Mouse (Mus musculus): ENCODE results near the gene Snx27. TPM values are rescaled to one million over a fixed set of nuclear protein-coding genes. Genes with fewer than 3 reads are reported as not detected.
A peak's percentile ranks its signal among the peaks of the same experiment; 100 is the strongest.

The Snx27 gene
- polyA plus RNA-seq, 1 experiment = 13.9 TPM

GRCm38 (mm10) chr3:94468931-94469330 lies 113.6 kb downstream of the Snx27 start:
- TF ChIP-seq CTCF (IDR thresholded peaks at IDR 0.05; ENCODE audit: borderline replicate concordance, control insufficient read depth, extremely low read depth, insufficient read depth, low read length, poor library complexity) (no peak), POLR2A (IDR thresholded peaks at IDR 0.05; ENCODE audit: control insufficient read depth, extremely low read depth, insufficient read depth, low read length, poor library complexity) (no peak)
- DNase-seq = no peak
- H3K4me1 ChIP-seq (replicated peaks; ENCODE audit: control insufficient read depth, insufficient read depth, low read length) = no peaks in the 10 kb centered on the region
- H3K36me3 ChIP-seq (ENCODE audit: control insufficient read depth, insufficient read depth, low read length) = no peaks in the 10 kb centered on the region
- H3K4me3 ChIP-seq (ENCODE audit: control insufficient read depth, insufficient read depth, low read length) = no peak overlapping the region
- no peak overlapping the region for H3K27ac ChIP-seq (ENCODE audit: control insufficient read depth, insufficient read depth, low read length)
- H3K27me3 ChIP-seq (ENCODE audit: control insufficient read depth, insufficient read depth, low read length) = no peaks in the 10 kb centered on the region; the same call in 1 of the 2 replicates
- 52% methylated on average over 3 of the region's 3 CpGs for WGBS

DNA sequence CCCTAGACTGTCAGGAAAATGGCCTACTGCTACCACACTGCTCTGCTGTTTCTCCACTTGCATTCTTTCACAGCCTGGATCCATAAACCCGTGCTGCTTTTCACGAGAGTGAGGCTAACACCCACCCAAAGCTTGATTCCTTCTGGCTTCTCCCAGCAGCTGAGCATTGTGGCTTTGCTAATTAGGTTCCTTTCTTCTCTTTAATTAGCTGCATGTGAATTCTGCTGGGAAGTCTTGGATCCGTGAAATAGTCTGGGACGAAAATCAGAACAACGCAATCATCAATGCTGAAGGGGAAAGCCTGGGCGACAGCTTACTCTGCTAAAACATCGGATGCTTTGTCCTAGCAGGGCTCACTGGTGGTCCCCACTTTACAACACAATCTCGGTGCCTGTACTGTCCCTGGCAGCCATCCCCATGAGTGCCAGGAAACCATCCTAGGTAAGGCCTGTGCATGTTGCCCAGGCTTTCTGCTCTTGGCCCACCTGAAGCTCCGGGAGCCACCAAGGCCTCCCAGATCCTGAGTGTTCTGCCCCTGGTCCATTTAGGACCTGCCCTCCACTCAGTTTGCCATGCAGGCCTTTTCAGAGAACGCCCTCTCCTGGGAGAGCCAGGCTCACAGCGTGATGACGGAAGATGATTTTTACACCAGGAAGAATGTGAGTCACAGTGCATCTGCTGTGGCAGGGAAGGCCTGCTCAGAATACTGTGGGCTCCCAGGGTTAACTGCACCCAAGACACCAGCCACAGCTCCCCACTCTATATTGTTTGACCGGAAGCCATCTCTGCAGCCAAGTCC lies 116.7 kb downstream of the Snx27 start:
- Histone ChIP-seq H3K27me3 (ENCODE audit: control insufficient read depth, insufficient read depth, low read length) (no peaks in the 10 kb centered on the region), H3K4me3 (ENCODE audit: control insufficient read depth, insufficient read depth, low read length) (no peak overlapping the region), H3K27ac (ENCODE audit: control insufficient read depth, insufficient read depth, low read length) (no peak overlapping the region), H3K4me1 (replicated peaks; ENCODE audit: control insufficient read depth, insufficient read depth, low read length) (no peaks in the 10 kb centered on the region), H3K36me3 (ENCODE audit: control insufficient read depth, insufficient read depth, low read length) (no peaks in the 10 kb centered on the region)
- 94% methylated on average over 13 of the region's 13 CpGs for WGBS
- TF ChIP-seq POLR2A (IDR thresholded peaks at IDR 0.05; ENCODE audit: control insufficient read depth, extremely low read depth, insufficient read depth, low read length, poor library complexity) (no peak), CTCF (IDR thresholded peaks at IDR 0.05; ENCODE audit: borderline replicate concordance, control insufficient read depth, extremely low read depth, insufficient read depth, low read length, poor library complexity) (no peak)
- no peak for DNase-seq

DNA sequence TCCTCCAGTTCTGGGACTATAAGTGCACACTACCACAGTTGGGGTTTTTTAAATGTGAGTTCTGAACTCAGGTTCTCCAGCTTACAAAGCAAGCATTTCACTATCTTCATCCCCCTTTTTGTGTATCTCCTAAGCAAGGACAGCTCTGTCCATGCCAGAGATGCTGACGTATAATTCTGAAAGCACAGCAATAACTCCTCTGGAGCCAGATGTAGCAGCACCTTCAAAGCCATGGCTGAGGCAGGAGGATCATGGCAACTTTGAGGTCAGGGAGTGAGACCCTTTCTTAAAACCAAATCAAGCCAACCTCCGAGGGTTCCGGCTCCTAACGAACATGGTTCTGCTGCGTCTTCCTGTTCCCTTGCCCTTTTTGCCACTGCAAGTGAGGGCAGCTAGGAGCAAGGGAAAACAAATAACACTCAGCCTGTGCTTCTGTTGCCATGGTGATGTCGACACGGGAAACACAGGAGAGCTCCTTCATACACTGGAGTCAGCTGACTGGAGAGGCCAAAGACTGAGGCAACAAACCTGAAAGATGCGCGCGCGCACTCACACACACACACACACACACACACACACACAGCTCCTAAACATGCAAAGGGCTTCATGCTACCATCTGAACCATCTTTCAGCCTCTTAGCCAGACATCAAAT lies 118.5 kb downstream of the Snx27 start:
- TF ChIP-seq POLR2A (IDR thresholded peaks at IDR 0.05; ENCODE audit: control insufficient read depth, extremely low read depth, insufficient read depth, low read length, poor library complexity) (no peak), CTCF (IDR thresholded peaks at IDR 0.05; ENCODE audit: borderline replicate concordance, control insufficient read depth, extremely low read depth, insufficient read depth, low read length, poor library complexity) (no peak)
- Histone ChIP-seq H3K36me3 (ENCODE audit: control insufficient read depth, insufficient read depth, low read length) (no peaks in the 10 kb centered on the region), H3K27ac (ENCODE audit: control insufficient read depth, insufficient read depth, low read length) (no peak overlapping the region), H3K4me3 (ENCODE audit: control insufficient read depth, insufficient read depth, low read length) (no peak overlapping the region), H3K27me3 (ENCODE audit: control insufficient read depth, insufficient read depth, low read length) (no peaks in the 10 kb centered on the region), H3K4me1 (replicated peaks; ENCODE audit: control insufficient read depth, insufficient read depth, low read length) (no peaks in the 10 kb centered on the region)
- WGBS = 81% methylated on average over 11 of the region's 11 CpGs
- no peak for DNase-seq

GRCm38 (mm10) chr3:94459834-94460233 lies 122.7 kb downstream of the Snx27 start:
- H3K4me1 ChIP-seq (replicated peaks; ENCODE audit: control insufficient read depth, insufficient read depth, low read length) = no peaks in the 10 kb centered on the region; the same call in 1 of the 2 replicates
- no peak for TF ChIP-seq POLR2A (IDR thresholded peaks at IDR 0.05; ENCODE audit: control insufficient read depth, extremely low read depth, insufficient read depth, low read length, poor library complexity)
- TF ChIP-seq CTCF (IDR thresholded peaks at IDR 0.05; ENCODE audit: borderline replicate concordance, control insufficient read depth, extremely low read depth, insufficient read depth, low read length, poor library complexity) = no peak
- no peak overlapping the region for H3K27ac ChIP-seq (ENCODE audit: control insufficient read depth, insufficient read depth, low read length)
- DNase-seq = no peak
- H3K4me3 ChIP-seq (ENCODE audit: control insufficient read depth, insufficient read depth, low read length) = no peak overlapping the region
- WGBS = 96% methylated on average over 2 of the region's 2 CpGs
- no peaks in the 10 kb centered on the region for H3K27me3 ChIP-seq (ENCODE audit: control insufficient read depth, insufficient read depth, low read length)
- H3K36me3 ChIP-seq (ENCODE audit: control insufficient read depth, insufficient read depth, low read length) = no peaks in the 10 kb centered on the region

GRCm38 (mm10) chr3:94457055-94457454 lies 125.5 kb downstream of the Snx27 start:
- no peaks in the 10 kb centered on the region for H3K27me3 ChIP-seq (ENCODE audit: control insufficient read depth, insufficient read depth, low read length)
- no peak overlapping the region for H3K27ac ChIP-seq (ENCODE audit: control insufficient read depth, insufficient read depth, low read length)
- no peaks in the 10 kb centered on the region for H3K36me3 ChIP-seq (ENCODE audit: control insufficient read depth, insufficient read depth, low read length)
- DNase-seq = no peak
- H3K4me3 ChIP-seq (ENCODE audit: control insufficient read depth, insufficient read depth, low read length) = no peak overlapping the region
- WGBS = 89% methylated on average over 3 of the region's 3 CpGs
- TF ChIP-seq CTCF (IDR thresholded peaks at IDR 0.05; ENCODE audit: borderline replicate concordance, control insufficient read depth, extremely low read depth, insufficient read depth, low read length, poor library complexity) = no peak
- no peak for TF ChIP-seq POLR2A (IDR thresholded peaks at IDR 0.05; ENCODE audit: control insufficient read depth, extremely low read depth, insufficient read depth, low read length, poor library complexity)
- no peaks in the 10 kb centered on the region; the same call in 1 of the 2 replicates for H3K4me1 ChIP-seq (replicated peaks; ENCODE audit: control insufficient read depth, insufficient read depth, low read length)

DNA sequence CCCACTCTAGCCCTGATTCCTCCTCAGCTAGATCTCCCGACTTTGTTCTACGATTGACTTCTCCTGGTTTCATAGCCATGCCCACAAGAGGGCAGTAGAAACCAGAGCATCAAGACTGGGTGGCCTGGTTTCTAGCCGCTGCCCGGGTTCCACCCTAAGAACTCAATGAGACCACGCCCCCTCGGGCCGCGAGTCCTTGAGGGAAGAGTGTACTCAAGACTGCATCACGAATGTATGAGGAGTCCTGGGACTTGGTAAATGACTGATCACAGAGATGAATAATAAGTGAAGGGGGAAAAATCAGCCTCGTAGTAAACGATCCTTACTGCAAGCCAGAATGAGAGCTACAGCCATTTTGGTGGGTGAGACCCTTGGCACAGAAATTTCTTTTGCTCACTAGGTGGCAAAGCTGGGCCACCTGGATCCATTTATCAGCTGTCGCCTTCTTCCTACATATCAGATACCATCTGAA lies 126.0 kb downstream of the Snx27 start:
- Histone ChIP-seq H3K4me1 (replicated peaks; ENCODE audit: control insufficient read depth, insufficient read depth, low read length) (no peaks in the 10 kb centered on the region; the same call in 1 of the 2 replicates), H3K27ac (ENCODE audit: control insufficient read depth, insufficient read depth, low read length) (no peak overlapping the region), H3K4me3 (ENCODE audit: control insufficient read depth, insufficient read depth, low read length) (0 out of 2 replicates have a peak overlapping the region, but pooled peaks have one; percentile 16), H3K36me3 (ENCODE audit: control insufficient read depth, insufficient read depth, low read length) (no peaks in the 10 kb centered on the region), H3K27me3 (ENCODE audit: control insufficient read depth, insufficient read depth, low read length) (no peaks in the 10 kb centered on the region)
- no peak for TF ChIP-seq POLR2A (IDR thresholded peaks at IDR 0.05; ENCODE audit: control insufficient read depth, extremely low read depth, insufficient read depth, low read length, poor library complexity)
- TF ChIP-seq CTCF (IDR thresholded peaks at IDR 0.05; ENCODE audit: borderline replicate concordance, control insufficient read depth, extremely low read depth, insufficient read depth, low read length, poor library complexity) = peak; percentile 68; the same call in 1 of the 2 replicates
- 3% methylated on average over 12 of the region's 12 CpGs for WGBS
- DNase-seq = peak; percentile 76

Measured in thymus, adult 2 months (tissue).